Mouse (Mus musculus): ENCODE data around the gene Kdm7a.

Kdm7a gene

DNA sequence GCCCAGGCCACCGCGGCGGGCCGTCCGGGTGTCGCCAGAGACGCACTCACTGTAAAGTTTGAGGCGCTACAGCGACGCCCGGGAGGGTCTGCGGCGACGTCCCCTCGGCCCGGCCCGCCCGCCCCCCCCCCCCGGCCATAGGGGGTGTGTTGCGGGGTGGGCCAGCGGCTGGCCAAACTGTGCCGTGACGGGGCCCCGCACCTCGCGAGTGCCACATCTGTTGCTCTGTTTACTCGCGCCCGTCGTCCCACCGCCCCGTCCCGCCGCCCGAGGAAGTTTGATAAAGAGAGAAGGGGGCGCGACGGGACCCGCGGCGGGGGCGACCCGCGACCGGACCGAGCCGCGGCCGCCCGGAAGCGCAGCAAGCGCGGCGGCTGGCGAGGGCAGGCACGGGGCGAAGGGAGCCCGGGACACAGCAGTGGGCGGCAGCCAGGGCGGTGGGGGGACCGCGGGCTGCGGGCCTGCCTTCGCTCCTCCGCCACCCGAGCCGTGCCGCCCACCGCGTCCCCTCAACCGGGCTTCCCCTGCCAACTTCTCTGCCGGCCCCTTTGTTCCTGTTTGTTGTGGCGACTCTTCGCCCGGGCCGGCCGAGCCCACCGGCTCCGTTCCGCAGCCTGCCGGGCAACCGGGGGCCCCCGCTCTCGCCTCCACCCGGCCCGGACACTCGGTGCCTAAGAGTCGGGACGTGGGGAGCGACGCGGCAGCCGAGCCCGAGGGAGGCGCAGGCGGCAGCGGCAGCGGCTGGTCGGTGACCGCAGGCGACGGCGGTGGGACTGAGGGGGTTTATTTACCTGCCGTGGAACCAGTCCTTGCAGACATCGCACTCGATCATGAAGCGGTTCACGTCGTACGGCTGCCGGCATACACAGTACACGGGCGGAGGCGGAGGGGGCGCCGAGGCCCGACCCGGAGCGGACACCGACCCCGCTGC, 674 bp downstream of the Kdm7a start:
- DNase-seq, result peak; percentile 64

DNA sequence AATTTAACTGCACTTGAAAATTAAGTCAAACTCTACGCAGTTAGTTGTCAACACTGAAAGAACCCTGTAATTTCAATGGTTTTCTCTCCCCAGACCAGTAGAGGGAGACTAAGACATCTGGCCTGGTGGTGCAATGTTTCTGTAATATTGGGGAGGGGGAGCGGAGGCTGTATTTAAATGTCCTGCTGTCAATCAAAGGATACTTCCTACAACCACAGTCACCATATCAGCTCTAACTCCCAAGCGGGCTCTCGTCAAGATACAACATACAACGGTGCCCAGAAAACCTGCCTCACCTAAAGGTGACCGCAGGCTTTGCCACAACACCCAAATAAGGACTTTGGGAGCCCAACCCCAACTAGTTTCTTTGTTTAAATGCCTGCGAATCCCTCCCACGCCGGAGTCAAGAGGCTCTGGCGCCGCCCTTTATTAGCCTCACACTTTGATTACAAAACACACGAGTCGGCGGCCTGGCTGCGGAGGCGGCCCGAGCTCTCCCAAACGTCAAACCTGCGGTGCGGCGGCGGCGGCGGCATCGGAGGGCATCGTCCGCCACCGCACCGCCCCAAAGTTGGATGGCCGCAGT, 1.4 kb downstream of the Kdm7a start:
- DNase-seq, result peak; percentile 81

DNA sequence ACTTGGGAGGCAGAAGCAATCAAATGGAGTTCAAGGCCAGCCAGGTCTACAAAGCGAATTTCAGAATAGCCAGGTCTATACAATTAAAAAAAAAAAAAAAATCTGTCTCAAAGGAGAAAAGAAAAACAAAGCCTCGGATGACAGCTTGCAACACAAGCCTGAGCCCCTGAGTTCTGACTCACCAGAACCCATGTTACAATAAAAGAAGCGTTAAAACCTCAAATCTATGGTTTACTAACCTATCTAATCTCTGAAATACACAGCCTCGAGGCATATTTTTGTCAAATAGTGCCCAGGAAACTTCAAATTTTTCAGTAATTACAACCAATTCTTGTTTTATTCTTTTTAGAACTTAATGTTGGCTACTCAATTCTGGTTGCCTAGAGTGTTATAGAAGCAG, 2.1 kb downstream of the Kdm7a start:
- DNase-seq, result no peak

DNA sequence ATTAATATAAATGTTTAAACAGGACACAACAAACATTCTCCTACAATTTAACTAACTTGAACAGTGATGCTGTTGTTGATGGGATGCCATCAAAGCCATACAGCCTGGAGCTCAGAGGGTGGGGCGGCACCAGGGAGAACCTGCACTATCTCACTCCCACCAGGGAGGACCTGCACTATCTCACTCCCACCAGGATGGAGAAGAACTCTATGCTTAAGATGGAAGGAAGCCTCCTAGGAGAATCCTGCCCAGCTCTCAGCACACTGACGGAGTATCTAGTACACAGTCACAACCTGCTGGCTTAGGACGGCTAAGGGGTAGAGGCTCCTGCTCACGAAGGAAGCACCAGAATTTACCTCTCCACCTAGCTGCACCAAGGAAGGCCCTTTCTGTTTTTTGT, 3.4 kb downstream of the Kdm7a start:
- DNase-seq, result no peak

DNA sequence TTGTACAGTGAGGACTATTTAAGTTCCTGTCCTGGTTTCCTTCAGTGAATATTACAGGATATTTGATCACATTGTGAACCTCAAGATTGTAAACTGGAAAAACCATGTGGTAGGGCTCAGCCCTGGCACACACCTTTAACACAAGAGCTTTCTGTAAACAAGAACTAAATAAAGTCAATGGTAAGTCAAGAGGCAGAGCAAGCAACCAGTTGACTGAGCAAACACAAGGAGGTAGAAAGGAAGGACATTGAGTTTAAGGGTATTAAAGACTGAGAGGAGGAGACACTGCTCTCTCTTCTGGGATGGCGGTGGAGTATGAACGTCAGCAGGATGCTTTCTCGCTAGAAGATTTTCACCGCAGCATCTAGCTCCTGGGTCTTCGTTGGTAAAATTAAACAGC, 13.6 kb downstream of the Kdm7a start:
- DNase-seq, result no peak

DNA sequence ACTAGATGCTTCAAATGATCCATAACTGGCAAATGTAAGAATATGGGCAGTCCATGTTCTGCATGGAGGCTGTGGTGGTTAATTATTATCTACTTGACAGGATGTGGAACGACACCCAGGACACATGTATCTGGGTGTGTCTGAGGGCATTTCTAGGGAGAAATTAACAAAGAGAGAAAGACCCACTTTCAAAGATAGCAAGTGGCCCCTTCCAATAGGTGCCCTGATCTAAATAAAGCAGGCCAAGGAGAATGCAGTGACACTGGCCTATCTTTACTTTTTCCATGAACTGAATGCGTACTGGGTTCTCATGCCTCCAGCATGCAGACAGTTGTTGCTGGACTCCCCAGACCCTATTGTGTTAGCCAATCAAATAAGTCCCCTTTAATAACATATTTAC, 15.1 kb downstream of the Kdm7a start:
- no peak for DNase-seq

DNA sequence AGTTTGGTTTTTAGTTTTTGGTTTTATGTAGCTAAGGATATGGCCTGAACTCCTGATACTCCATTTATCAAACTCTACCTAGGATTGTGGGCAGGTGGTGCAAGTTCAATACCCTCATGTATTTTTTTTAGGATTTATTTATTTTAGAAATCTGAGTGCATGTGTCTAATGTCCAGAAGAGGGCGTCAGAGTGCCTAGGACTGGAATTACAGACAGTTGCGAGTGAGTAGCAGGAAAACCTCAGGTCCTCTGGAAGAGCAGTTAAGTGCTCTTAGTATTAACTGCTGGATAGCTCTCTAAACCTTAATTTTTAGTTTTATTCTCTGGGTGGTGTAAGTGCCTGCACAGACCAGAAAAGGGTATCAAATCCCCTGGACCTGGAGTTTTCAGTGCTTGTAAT, 19.4 kb downstream of the Kdm7a start:
- no peak for DNase-seq

DNA sequence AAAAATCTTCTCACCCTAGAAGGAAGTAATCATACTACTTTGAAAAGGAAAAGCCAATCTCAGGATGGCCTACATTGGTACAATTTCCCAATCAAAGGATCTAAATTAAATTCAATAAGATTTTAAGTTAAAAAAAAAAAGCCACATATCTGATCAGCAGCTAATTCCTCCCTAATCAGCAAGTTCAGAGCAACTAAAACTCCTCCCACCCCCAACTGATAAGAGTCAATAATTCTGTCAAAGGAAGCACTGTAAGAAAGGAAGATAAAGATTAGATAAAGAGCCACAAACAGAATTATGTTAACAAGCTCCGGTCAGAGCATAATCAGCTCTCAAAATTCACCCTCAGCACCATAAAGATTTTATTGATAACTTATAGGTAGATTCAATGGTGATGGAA, 37.5 kb downstream of the Kdm7a start:
- DNase-seq, result no peak

DNA sequence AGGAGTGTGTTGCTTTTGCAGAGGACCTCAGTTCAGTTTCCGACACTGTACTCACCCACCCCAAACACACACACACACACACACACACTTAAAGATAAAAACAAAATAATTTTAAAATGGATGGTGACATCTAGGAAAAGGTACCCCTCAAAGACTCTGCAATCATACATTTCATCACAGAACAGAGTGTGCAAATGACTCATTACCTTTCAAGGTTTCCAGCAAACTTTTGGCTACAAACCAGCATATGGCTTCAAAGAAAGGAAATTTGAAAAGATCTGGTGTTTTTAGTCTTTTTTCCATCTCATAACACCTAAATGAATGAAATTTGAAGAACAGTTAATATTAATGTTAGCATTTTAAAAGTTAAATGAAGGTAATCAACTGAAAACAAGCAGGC, 41.7 kb downstream of the Kdm7a start:
- no peak for DNase-seq

DNA sequence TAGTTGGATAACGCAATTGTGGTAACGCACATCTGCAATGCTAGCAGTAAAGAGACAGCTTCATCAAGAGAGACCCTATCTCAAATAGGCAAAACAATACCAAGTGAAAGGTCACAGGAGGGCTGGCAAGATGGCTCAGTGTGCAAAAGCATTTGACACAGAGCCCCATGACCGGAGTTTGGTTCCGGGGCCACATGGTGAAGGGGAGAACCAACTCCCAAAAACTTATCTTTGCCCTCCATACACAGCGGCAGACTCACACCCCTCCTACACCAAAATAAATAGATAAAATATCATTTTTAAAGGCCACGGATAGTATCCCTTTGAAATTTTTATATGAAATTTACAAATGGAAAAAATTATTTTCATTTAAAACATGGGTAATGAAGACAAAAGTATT, 44.6 kb downstream of the Kdm7a start:
- DNase-seq, result no peak

DNA sequence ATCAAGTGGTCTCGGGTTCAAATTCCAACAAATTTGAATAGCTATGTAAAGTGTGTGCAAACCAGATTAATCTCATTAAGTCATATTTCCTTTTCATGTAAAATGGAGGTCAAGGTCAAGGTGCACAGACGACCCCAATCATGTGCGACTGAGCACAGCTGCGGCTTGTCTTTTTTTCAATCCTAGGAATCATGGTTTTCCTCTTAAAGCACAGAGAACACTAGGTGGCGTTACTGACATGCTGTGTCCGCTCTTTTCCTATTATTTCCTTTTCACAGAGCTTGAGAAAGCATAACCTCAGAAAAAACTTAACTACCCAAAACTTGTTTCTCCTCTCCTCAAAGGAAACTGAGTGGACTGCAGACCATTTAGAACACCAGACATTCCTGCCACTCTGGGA, 60.5 kb downstream of the Kdm7a start:
- DNase-seq, result peak; percentile 51

DNA sequence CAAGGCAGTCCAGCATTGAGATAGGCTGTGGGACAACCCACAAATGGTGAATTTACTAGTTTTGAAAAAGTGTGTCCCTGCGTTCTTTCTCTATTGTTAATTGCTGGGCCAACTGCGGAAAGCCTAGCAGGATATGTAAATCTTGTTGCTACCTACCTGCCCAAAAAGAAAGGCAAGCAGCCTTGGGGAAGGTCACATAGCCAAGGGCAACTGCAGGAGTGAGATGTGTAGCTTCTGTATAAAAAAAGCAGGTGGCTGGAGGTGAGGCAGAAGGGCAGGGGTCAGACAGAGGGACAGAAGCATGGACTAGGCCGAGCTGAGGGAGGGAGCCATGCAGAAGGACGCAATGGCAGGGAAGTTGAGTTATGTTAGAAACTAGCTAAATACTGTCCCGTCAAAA, 74.0 kb downstream of the Kdm7a start:
- DNase-seq, result no peak

DNA sequence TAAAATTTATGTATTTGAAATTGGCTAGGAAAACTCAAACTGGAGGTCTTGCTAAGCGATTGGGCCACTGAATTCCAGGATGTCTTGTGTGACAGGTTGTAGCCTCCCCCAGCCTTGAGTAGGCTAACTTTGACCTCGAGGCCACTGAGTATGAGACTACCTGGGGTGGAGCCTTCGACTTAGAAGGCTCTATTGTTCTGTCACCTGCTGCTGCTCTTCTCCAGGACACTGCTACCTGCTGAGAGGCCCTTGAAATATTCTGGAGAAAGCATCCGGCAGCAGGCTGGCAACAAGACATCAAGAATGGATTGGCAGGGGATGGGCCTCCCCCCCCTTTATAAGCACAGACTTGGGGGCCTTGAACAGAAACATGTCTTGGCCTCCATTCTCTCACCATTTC, 75.1 kb downstream of the Kdm7a start:
- DNase-seq, result no peak

DNA sequence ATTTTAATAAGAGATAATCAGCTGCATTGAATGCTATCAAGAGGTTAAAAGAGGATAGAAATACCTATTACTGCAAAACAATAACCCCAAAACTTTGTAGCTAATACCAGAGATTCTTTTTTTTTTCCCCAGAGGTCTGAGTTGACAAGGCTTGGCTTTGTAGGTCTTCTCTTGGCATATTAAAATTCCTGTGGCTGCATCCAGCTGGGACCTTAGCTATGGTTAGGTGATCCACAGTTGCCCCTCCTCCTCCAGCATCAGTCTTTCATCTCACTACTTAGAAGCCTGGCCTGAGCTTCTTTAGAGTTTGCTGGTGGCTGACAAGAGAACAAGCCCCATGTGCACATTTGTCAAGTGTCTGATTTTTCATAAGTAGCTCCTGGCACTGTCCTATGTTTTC, 81.9 kb downstream of the Kdm7a start:
- no peak for DNase-seq

DNA sequence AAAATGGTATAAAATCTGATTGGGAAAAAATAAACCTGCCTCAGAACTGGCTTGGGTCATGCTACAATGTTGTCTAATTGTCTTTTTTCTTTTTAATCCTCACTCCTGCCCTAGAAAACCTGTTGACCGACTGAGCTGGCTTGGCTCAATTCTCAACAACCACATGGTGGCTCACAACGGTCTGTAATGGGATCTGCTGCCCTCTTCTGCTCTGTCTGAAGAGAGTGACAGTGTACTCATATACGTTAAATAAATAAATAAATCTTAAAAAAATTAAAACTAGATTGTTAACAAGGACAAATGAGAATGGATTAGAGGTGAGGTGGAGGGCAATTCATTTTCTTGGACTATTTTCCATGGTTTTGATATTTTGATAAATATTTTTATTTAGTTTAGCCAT, 85.9 kb downstream of the Kdm7a start:
- DNase-seq, result no peak

DNA sequence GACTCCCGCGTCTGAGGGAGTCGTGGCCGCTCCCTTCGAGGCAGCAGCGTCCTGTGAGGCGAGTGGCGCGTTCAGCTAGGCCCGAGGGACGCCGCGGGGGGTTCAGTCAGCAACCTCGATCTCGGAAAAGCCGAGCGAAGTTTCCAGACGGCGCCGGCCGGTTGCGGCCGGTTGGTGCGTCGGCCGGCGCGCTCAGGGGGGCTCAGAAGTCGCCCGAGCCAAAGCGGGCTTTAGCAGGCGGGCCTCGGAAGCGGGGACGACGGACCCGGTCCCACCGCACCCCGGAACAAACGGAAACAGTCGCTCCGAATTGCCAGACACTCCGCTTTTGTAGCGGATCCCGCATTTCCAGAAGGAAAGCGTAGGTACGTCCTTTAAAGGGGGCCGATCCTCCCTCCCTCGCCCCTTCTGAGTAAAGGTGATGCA, 88.1 kb downstream of the Kdm7a start:
- peak; percentile 76 for DNase-seq

DNA sequence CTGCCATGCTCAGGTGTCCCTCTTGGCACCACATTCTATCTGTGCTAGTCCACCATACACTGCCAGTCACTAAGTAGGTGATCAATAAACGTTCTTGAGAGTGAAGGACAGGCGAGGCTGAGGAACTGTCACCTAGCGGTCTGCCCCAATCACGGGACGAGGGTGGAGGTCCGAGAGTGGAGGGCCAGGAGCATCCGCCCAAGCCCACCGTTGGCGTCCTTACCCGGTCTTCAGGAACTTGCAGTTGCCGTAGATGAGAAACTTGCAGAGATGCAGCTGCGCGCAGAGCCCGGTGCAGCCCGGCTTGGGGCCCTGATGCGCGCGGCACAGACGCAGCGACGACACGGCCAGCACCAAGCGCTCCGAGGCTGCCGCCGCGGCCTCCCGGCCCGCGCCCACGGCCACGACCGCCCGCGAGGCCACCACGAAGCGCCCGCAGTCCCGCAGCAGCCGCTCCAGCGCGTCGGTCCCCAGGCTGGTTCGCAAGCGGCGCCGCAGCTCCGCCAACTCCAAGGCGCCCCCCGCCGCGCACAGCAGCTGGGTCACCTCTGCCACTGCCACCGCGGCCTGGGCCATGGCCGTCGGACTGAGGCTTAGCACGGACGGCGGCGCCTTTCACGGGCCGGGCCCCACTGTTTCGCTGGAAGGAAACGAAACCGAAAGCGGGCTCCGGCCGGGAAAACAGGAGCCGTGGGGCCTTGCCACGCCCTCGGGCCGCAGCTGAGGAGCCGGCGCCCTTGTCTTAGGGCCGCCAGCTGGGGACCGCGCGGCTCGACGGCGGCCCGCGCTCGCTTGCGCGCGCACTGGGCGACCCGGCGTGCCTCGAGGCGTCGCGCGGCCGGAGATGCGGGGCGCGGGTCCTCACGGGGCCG, 88.8 kb downstream of the Kdm7a start, which contains the start of gene Parp12:
Gene Parp12, minus strand, starts transcription at position 766 of the 872 bp plus-strand sequence.
- DNase-seq, result peak; percentile 92

DNA sequence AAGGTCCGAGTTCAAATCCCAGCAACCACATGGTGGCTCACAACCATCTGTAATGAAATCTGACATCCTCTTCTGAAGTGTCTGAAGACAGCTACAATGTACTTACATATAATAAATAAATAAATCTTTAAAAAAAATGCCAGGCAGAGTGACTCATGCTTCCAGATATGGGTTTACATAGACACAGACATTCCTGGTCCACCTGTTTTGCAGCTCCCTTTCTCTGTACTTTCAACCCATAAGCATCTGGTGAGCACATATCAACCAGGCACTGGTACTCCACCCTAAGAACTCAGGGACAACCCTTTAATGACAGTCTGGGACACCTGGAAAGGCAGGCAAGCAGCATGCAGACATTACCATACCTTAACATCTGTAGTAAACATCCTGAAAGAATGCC, 91.2 kb downstream of the Kdm7a start:
- no peak for DNase-seq

DNA sequence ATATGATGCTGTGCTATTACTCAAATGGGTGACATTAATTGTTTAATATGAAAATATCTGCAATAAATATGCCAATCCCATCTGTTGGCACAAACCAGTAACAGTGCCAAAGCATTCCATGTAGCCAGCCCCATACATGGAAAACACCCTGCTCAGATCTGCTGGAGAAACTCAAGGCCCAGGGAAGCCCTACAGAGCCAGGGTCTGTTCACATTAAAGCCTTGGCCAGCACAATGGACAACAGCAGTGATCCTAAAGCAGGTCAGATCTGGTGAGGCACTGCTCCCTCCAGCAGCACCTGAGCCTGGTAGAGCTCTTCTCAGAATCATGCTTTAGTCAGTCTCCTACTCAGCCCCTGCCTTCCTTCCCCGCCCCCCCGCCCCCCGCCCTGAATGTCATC, 93.4 kb downstream of the Kdm7a start:
- no peak for DNase-seq

DNA sequence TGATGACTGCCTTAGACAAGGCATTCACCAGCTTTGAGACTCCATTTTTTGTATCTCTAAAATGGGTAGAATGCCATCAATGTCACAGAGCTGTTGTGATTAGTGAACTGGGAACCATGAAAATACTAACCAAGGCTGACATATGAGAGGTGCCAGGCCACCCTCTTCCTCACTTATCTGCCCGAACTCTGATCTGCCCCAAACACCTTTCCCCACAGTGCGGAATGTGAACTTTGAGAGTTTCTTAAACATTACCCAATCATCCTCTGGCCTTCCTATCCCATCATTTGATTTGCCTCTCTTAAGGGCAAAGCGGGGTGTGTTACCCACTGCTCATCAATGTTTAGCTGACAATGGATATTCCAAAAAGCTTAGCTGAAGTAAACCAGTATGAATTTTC, 93.9 kb downstream of the Kdm7a start:
- DNase-seq, result no peak

DNA sequence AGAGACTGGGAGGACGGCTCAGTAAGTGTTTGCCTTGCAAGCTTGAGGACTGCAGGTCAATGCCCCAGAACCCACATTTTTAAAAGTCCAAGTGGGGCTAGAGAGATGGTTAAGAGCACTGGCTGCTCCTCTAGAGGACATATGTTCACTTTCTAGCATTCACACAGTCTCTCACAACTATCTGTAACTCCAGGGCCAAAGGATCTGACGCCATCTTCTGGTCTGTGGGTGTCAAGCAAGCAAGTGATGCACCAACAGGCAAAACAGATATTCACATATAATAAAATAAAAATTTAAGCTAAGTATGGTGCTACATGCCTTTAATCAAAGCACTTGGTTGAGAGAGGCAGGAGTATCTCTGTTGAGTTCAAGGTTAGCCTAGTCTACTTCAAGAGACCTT, 99.8 kb downstream of the Kdm7a start:
- no peak for DNase-seq

DNA sequence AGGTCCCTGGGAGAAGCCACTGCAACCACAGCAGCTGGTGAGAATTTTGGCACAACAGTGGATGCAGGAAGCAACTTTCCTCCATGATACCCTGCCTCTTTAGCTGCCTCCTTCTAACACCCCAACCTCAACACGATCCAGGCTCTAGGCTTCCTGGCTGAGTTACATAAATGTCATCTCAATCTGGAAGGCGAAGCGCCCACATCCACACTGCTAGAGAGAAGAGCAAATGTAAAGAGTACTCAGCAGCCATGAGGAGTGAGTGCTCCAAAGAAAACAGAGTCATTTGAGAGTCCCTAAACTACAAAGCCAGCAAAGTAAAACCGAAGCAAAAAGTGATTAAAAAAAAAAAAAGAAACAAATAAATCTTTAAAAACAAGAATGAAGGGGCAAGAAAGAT, 102.0 kb downstream of the Kdm7a start:
- DNase-seq, result no peak
